Mouse (Mus musculus): ENCODE results near the gene C130032M10Rik. TPM values are rescaled to one million over a fixed set of nuclear protein-coding genes. Genes with fewer than 3 reads are reported as not detected.

C130032M10Rik gene
- polyA plus RNA-seq, 1 experiment from 2014 or later = not detected

DNA sequence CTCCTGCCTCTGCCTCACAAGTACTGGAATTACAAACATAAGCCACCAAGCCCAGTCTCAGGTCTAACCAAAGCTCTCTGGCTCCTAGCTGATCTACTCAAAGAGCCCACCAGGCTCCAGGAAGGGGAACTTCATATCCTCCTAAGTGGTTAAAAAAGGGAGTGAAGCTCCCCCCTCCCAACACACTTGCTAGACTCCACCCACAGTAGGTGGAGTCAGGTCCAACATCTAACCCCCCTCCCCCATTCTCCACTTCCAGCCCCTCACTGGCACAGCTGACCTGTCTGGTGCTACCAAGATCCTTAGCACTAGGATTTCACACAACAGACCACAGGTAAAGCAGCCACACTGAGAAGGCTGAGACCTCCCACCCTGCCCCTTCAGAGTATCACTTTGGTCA lies 38.3 kb downstream of the C130032M10Rik start:
- no peak for ATAC-seq (ENCODE audit: borderline replicate concordance, extremely low read depth, low FRiP score, low TSS enrichment)
- H3K9ac ChIP-seq = no peak overlapping the region
- no peaks in the 10 kb centered on the region for H3K9me3 ChIP-seq
- H3K36me3 ChIP-seq = no peaks in the 10 kb centered on the region
- no peak overlapping the region for H3K4me2 ChIP-seq
- H3K4me3 ChIP-seq = no peak overlapping the region
- no peaks in the 10 kb centered on the region for H3K27me3 ChIP-seq
- H3K27ac ChIP-seq = peak overlapping the region; percentile 41
- H3K4me1 ChIP-seq = peaks cover 64% of the 10 kb centered on the region

DNA sequence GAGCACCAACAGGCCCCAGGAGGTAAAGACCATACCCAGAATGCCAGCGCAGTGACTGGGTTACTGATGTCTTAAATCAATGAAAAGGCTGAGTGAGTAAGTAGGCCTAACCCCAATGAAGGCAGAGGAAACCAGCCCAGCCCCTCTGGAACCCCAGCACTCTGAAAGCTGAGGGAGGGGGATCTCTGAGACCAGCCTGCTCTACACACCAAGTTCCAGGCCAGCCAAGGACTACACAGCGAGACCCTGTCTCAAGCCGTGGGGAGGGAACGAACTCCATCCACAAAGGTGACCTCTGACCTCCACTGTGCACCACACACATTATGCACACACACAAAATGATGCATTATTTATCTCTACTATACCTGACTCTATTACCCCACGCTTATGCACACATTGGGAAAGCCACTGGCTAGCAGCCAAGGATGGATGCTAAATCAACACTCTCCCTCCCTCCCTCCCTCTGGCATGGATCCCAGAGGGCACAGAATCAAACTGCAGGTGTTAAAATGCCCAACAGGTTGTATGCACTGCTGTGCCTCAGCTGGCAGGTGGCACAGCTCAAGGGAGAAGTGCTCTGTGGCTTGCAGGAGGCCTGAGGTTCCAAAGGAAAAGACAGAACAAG lies 39.0 kb downstream of the C130032M10Rik start:
- H3K9ac ChIP-seq = no peak overlapping the region
- H3K4me3 ChIP-seq = no peak overlapping the region
- H3K27me3 ChIP-seq = no peaks in the 10 kb centered on the region
- no peak overlapping the region for H3K4me2 ChIP-seq
- H3K27ac ChIP-seq = peak overlapping the region; percentile 77
- H3K9me3 ChIP-seq = no peaks in the 10 kb centered on the region
- 37% methylated on average over 5 of the region's 5 CpGs for WGBS
- H3K36me3 ChIP-seq = no peaks in the 10 kb centered on the region
- H3K4me1 ChIP-seq = peaks cover 58% of the 10 kb centered on the region
- ATAC-seq (ENCODE audit: borderline replicate concordance, extremely low read depth, low FRiP score, low TSS enrichment) = peak; percentile 72

DNA sequence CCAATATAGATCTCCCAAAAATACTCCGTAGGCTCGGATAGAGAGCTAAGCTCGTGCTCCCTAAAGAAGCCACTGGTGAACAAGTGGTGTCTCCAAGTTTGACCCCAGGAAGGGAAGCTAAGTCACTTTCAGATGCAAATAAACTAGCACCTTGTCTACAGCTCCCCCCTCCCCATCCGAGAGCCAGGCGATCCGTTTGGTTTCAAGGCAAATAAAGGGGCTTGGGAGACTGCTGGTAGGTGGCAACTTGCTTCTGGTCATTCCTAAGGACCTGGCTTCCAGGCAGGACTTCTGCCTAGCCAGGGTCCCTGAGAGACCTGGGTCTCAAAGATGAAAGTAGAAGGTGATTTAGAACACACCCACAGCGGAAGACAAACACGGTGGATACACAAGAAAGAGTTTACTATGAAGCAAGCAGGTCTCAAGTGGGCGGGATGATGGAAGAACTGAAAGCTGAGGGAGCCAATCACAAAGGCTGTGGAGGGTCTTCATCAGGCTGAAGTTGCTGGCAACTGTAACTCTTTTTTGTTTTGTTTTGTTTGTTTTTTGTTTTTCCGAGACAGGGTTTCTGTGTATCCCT lies 40.9 kb downstream of the C130032M10Rik start:
- 0 out of 2 replicates have a peak, but pooled peaks cover under 1% of the 10 kb centered on the region for H3K27me3 ChIP-seq
- no peak overlapping the region for H3K4me2 ChIP-seq
- H3K27ac ChIP-seq = peak overlapping the region; percentile 77; the same call in 1 of the 2 replicates
- H3K36me3 ChIP-seq = no peaks in the 10 kb centered on the region
- WGBS = 51% methylated on average over 10 of the region's 10 CpGs
- H3K4me3 ChIP-seq = no peak overlapping the region
- H3K4me1 ChIP-seq = peaks cover 47% of the 10 kb centered on the region
- no peak for ATAC-seq (ENCODE audit: borderline replicate concordance, extremely low read depth, low FRiP score, low TSS enrichment)
- no peaks in the 10 kb centered on the region for H3K9me3 ChIP-seq
- H3K9ac ChIP-seq = no peak overlapping the region

DNA sequence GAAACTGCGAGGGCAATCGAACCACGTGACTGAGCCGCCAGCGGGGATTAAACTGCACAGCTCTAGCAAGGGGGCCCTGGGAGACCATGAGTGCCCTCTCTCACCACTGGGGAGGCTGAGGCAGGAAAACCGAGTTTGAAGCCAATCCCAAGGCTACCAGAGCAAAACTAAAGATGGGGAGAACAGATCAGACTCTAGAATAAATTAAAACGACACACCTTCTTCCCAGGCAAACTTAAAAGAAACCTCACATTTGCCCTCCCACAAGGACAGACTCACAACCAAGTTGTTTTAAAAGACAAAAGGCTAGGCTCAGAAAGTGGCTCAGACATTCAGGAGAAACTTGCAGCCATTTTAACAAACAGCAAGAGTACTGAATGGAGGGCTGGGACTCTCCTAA lies 41.6 kb downstream of the C130032M10Rik start:
- no peak overlapping the region for H3K27ac ChIP-seq
- no peaks in the 10 kb centered on the region for H3K9me3 ChIP-seq
- WGBS = 32% methylated on average over 7 of the region's 7 CpGs
- H3K36me3 ChIP-seq = no peaks in the 10 kb centered on the region
- H3K4me2 ChIP-seq = no peak overlapping the region
- peaks cover 54% of the 10 kb centered on the region for H3K4me1 ChIP-seq
- no peak for ATAC-seq (ENCODE audit: borderline replicate concordance, extremely low read depth, low FRiP score, low TSS enrichment)
- H3K27me3 ChIP-seq = peaks cover 7% of the 10 kb centered on the region
- no peak overlapping the region for H3K9ac ChIP-seq
- H3K4me3 ChIP-seq = no peak overlapping the region

DNA sequence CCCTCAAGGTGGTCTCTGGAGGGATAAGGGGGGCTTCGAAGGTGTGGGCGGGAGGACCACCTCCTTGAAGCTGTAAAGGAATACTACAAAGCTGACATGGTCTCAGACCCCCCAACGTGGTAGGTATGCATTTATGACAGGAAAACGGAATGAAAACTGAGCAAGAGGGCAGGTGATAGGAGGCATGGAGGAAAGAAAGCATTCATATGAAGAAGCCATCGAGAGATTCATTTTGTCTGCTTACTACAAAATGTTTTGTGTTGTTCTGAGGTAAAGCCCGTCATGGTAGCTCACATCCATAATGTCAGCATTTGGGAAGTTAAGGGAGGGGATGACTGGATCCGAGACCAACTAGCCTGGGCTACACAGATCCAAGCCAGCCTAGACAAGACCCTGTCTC lies 44.6 kb downstream of the C130032M10Rik start:
- Histone ChIP-seq H3K27me3 (peaks cover 13% of the 10 kb centered on the region), H3K4me3 (peak overlapping the region; percentile 70), H3K27ac (no peak overlapping the region), H3K4me1 (peaks cover 47% of the 10 kb centered on the region), H3K36me3 (no peaks in the 10 kb centered on the region), H3K4me2 (peak overlapping the region; percentile 96), H3K9ac (peak overlapping the region; percentile 75; the same call in 1 of the 2 replicates), H3K9me3 (no peaks in the 10 kb centered on the region)
- ATAC-seq (ENCODE audit: borderline replicate concordance, extremely low read depth, low FRiP score, low TSS enrichment) = no peak
- 22% methylated on average over 7 of the region's 7 CpGs for WGBS

DNA sequence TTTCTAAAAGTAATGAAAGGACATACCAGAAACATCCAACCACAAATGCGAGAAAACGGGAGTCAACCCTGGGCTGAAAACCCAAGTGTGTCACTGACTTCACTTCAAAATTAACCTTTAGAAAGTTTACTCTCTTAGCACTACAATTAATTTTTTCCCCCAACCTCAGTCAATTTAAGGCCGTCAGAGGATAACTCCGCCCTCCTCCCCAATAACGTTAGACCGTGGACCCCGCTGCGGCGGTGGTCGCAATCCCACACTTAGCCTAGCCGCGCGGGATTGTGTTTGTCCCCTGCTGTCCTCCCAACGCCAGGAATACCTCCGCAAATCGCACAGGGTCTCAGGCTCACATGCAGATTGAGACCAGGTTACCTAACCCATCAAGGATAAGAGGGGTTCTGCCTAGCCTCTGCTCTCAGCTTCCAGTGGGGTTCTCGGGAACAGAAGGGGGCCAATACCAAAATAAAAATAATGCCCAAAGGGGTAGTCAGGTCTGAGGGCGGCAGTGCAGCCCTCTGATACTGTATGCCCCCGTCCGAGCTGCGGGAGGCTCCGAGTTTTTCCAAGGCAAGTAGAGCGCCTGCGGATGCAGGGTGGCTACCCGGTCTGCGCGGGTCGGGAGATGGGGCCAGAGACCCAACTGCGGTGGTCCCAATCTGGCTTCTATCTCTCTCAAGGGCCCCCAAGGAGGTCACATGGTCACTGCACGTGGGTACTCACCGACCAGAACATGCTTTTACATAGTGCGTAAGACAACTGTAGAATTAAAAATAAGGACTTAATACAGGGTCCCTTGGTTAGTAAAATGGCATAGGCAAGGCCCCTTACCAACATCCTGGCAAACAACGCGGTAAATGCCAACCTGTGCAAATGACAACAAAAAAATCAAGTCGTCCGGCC lies 45.5 kb downstream of the C130032M10Rik start:
- Histone ChIP-seq H3K27me3 (peaks cover 13% of the 10 kb centered on the region), H3K9me3 (no peaks in the 10 kb centered on the region), H3K4me3 (peak overlapping the region; percentile 70), H3K36me3 (no peaks in the 10 kb centered on the region), H3K4me2 (peak overlapping the region; percentile 96), H3K27ac (no peak overlapping the region), H3K9ac (peak overlapping the region; percentile 75), H3K4me1 (peaks cover 42% of the 10 kb centered on the region)
- ATAC-seq (ENCODE audit: borderline replicate concordance, extremely low read depth, low FRiP score, low TSS enrichment) = no peak
- 4% methylated on average over 36 of the region's 36 CpGs for WGBS

DNA sequence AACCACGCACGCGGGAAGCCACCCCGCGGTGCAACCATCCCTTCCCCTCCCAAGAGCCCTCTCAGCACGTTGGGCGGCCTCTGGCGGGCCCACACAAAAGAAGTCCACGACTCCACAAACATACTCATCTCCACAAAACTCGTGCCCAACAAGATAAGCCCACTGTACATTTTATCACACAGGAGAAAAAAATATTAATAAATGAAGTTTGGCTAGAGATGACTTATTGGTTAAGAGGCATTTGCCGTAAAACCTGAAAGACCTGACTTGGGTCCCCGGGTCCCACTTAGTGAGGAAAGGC lies 46.1 kb downstream of the C130032M10Rik start:
- Histone ChIP-seq H3K27ac (no peak overlapping the region), H3K4me2 (peak overlapping the region; percentile 96), H3K9ac (peak overlapping the region; percentile 75), H3K27me3 (peaks cover 13% of the 10 kb centered on the region), H3K9me3 (no peaks in the 10 kb centered on the region), H3K36me3 (no peaks in the 10 kb centered on the region), H3K4me1 (peaks cover 36% of the 10 kb centered on the region), H3K4me3 (peak overlapping the region; percentile 70)
- 4% methylated on average over 12 of the region's 12 CpGs for WGBS
- no peak for ATAC-seq (ENCODE audit: borderline replicate concordance, extremely low read depth, low FRiP score, low TSS enrichment)

DNA sequence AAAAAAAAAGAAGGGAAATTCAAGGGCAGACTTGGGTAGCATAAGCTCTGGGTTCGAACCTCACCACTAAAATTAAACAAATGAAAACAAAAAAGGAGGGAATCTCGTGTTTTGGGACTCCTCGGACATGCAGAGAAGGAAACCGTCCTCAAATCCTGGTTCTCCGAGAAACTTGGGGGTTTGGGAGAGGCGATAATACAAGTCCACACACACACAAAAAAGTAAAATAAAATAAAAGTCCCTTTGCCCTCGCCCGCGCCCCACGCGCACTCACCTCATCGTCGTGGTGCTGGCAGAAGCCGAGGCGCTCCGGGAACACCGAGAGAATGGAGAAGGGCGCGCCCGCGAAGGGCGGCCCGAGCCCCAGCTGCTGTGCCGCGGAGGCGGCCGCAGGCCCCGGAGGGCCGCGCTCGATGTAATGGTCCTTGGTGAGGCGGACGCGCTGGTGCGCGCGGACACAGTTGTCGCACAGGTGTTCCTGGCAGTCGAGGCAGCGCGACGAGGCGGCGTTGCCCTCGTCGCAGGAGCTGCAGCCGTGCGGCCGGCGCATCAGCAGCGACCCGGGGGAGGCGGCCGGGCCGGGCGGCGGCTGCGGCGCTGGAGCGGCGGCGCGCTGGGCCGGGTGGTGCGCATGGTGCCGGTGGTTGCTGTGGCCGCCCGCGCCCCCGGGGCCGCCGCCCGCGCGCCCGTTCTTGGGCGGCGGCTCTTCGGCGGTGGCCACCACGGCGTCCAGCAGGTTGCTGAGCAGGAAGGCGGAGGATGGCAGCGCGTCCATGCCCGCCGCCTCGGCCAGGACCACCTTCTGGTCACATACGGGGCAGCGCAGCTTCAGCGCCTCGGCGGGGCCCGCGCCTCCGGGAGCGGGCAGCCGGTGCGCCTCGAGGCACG lies 46.8 kb downstream of the C130032M10Rik start:
- H3K4me1 ChIP-seq = peaks cover 30% of the 10 kb centered on the region
- 1% methylated on average over 83 of the region's 101 CpGs for WGBS
- peaks cover 13% of the 10 kb centered on the region for H3K27me3 ChIP-seq
- H3K9ac ChIP-seq = peak overlapping the region; percentile 75
- peak overlapping the region; percentile 70 for H3K4me3 ChIP-seq
- peak overlapping the region; percentile 90 for H3K27ac ChIP-seq
- no peaks in the 10 kb centered on the region for H3K36me3 ChIP-seq
- no peaks in the 10 kb centered on the region for H3K9me3 ChIP-seq
- peak overlapping the region; percentile 96 for H3K4me2 ChIP-seq
- no peak; the same call in 1 of the 2 replicates for ATAC-seq (ENCODE audit: borderline replicate concordance, extremely low read depth, low FRiP score, low TSS enrichment)

DNA sequence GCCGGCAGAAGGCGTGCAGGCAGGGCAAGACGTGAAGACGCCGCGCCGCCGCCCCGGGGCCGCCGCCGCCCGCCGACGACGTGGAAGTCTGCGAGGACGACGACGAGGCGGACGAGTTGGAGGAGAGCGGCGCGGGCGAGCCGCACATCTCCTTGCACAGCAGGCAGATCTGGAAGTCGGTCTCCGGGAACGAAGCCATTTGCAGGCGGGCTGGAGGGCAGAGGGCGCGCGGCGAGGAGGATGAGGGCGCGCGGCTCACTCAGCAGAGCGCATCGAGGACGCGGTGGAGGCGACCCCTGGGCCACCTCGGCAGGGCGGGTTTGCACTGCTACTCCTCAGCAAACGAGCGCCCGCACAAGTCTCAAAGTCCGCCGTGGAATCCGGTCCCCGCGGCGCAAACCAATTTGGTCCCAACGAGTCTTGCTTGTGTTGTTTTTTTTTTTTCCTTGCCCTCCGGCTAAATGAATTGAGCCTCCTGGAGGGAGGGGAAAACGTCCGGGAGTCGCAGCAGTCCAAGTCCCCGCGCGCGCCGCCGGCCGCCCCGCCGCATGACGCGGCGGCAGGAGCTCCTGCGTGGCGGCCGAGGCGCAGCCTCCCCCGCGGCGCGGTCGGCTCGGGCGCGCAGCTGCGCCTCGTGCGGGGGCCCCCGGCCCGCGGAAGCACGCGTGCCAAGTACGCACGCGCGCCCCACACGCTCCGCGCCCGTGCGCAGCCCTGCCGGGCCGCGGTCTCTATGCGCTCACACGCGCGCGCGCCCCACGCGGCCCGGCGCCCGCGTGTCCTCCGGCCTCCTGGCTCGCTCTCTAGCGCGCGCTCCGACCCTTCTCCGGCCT lies 47.6 kb downstream of the C130032M10Rik start:
- H3K4me2 ChIP-seq = peak overlapping the region; percentile 96
- WGBS = 1% methylated on average over 116 of the region's 122 CpGs
- peak overlapping the region; percentile 70 for H3K4me3 ChIP-seq
- H3K9me3 ChIP-seq = no peaks in the 10 kb centered on the region
- peak overlapping the region; percentile 75 for H3K9ac ChIP-seq
- H3K4me1 ChIP-seq = peaks cover 29% of the 10 kb centered on the region
- no peaks in the 10 kb centered on the region for H3K36me3 ChIP-seq
- ATAC-seq (ENCODE audit: borderline replicate concordance, extremely low read depth, low FRiP score, low TSS enrichment) = peak; percentile 23; the same call in 1 of the 2 replicates
- H3K27me3 ChIP-seq = peaks cover 13% of the 10 kb centered on the region
- peak overlapping the region; percentile 90 for H3K27ac ChIP-seq

DNA sequence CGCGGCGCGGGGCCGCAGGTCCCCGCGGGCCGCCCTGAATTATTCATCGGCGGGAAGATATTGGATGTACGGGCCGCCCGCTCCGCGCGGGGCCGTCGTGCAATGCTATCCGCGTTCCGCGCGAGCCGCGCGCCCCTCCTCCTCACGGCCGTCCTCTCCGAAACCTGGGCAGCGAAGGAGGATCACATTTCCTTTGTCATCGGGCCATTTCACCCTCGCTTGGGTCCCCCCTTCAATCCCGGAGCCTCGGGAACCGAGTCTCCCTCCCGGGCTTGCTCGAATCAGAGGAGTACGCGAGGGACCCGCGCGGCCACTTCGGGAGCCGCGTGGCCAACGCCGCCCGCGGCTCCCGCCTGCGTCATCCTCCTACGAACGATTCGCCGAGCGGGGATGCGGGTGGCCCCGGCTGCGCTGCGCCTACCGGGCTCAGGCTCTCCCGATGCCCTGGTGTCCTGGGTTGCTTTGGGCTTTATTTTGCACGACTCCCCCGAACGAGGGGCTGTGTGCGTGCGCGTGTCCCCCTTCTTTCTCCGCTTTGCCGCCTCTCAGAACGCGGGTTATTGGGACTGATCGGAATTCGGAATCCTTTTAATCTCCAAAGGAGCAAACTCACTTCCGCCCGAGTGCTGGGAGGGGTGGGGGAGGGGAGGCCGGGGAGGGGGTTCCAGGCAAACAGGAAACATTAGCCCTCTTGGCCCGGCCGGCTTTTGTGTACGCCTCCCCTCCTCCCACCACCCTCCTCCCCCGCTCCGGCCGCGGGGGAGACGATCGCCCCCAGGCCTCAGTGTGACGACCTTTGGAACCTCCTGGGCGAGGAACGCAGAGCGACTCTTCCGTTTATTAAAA lies 48.5 kb downstream of the C130032M10Rik start, which contains the start of gene Trim71:
TSS of gene Trim71 (minus strand) at position 609 of the 846 bp plus-strand sequence.
- peak within 1 kb of the TSS; percentile 90 for H3K27ac ChIP-seq
- WGBS = under 1% methylated on average over 89 of the region's 91 CpGs
- H3K9ac ChIP-seq = peak within 1 kb of the TSS; percentile 75
- H3K9me3 ChIP-seq = no peaks in the 10 kb centered on the region
- ATAC-seq (ENCODE audit: borderline replicate concordance, extremely low read depth, low FRiP score, low TSS enrichment) = peak; percentile 32; the same call in 1 of the 2 replicates
- peak within 1 kb of the TSS; percentile 96 for H3K4me2 ChIP-seq
- peak within 1 kb of the TSS; percentile 70 for H3K4me3 ChIP-seq
- H3K4me1 ChIP-seq = peaks cover 29% of the 10 kb centered on the region
- H3K36me3 ChIP-seq = no peaks in the 10 kb centered on the region
- H3K27me3 ChIP-seq = peaks cover 13% of the 10 kb centered on the region

Data from lung, embryonic 15.5 days (tissue).